Mouse (Mus musculus) CH12F3 (cell line): ENCODE data around the gene Gm4707.
"Not testable (repeated sequence)": the region's sequence is repeated elsewhere in the genome, so short reads cannot be mapped to it uniquely, and the experiment has no call there.

ENCODE experiments used
- in situ Hi-C: fragments of 300-500 bp; cut with MboI; formaldehyde crosslinking; loops from 2 replicates; pipeline ENCODE4 v1.14.3; 2020; ENCODE audit warnings: low sequenced_read_pairs

The Gm4707 gene

DNA sequence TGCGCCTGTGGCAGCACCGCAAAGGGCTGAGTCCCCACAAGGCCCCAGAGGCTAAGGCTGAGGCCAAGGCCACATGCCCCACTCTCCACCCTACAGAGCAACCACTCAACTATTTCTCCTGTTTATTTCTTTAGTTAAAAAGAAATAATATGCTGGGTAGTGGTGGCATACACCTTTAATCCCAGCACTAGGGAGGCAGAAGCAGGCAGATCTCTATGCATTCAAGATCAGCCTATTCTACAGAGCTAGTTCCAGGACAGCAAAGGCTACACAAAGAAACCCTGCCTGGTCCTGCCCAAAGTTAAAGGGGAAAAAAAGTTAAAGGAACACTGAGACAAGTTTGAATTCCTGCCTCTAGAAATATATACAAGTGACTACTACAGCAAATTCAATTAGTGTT, at the start of gene Gm4707:
Gene Gm4707 (minus strand): TSS at position 101 of the 400 bp plus-strand sequence.
- in situ Hi-C loops, result no loop called here

DNA sequence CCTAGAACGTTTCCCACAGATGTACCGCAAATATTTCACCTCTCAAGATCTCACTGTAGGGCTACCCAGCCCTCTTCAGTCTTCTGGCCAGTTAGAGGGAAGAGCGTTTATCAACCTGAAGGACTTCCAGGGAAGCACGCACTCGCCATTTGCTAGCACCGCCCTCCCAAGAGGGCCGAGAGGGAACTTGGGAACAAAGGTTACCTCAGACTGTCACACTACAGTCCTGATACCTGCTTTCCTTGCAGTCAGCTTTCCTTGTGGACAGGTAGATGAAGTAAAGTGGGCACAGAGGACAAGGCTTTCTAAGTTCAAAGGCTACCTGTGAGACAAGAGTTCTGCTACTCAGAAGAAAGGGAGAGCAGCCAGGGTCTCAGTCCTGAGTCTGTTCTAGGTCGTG, 47.1 kb upstream of the Gm4707 start:
- in situ Hi-C loops, result no loop called here

DNA sequence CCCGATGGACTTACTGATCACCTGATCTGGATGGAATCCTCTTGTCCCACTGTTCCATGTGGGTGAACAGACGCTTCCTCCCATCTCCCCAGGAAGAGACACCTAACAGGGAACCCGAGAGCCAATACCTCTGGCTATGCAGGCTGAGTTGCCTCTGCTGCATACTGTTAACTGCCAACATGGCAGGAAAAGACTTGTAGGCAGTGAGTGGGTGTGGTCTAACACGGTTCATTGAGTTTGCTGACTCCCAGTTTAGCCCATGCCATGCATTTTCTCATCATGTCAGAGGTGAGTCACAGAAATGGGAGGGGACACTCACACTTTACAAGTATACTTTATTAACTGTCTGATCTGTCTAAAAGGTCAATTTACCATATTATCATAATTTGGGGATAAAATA, 36.1 kb upstream of the Gm4707 start:
- in situ Hi-C loops, result no loop called here

DNA sequence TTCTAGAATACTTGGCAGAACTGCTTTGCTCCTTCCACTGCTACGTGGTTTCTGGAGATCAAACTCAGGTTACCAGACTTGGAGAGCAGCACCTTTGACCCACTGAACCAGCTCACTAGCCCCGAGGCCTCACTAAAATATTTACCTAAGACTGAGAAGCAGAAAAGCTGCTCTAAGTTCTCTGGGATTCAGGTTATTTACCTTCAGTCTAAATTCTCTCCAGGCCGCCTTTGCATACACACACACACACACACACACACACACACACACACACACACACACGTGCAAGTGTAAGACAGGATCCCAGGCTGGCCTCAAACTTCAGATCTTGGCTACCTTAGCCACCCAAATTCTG, 31.6 kb upstream of the Gm4707 start:
- in situ Hi-C loops, result no loop called here

DNA sequence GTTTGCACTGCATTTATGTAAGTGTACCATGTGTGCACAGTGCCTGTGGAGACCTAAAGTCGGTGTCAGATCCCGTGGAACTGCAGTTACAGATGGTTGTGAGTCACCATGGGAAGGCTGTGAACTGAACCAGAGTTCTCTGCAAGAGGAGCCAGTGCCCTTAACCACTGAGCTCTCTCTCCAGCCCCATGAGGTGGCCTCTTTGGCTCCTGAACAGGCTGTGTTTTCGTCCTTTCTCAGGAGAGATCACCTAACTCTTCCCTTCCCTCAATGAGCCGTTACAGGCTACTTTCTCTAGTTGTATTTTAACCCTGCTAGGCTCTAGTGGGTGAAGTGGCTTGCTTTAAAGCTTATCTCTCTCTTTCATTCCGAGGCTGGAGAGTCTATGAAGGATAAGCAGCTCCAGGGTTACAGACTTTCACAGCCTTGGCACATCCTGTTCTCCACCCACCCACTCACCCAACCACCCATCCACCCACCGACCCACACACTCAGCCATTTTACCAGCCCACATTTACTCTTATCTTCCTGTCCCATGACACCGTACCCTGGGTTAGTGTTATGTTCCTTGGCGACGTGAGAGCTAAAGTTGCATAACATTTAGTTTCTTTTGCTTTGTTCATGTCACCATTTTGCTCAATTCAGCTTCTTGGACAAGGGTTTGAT, 31.1 kb upstream of the Gm4707 start:
- in situ Hi-C loops, result no loop called here

DNA sequence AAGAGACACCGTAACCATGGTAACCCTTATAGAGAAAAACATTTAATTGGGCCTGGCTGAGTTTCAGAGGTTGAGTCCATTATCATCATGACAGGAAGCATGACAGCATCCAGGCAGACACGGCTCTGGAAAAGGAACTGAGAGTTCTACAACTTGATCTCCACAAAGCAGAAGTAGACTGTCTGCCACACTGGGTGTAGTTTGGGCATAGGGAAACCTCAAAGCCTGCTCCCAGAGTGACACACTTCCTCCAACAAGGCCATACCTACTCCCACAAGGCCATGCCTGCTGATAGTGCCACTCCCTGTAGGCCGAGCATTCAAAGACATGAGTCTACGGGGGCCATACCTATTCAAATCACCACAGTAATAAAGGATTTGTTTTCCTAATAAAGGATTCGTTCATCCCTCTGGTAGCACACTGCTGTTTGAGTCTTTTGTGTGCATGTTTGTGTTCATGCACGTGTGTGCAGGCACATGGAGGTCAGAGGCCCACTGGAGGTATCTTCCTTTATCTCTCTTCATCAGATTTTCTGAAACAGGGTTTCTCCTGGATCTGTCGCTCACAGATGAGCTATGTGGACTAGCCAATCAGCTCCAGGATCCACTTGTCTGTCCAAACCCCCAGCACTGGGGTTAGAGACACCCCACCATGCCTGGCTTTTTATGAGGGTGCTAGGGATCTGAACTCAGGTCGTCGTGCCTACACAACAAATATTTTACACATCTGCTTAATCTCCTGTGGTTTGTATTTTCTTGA, 30.2 kb upstream of the Gm4707 start:
- in situ Hi-C loops, result no loop called here

DNA sequence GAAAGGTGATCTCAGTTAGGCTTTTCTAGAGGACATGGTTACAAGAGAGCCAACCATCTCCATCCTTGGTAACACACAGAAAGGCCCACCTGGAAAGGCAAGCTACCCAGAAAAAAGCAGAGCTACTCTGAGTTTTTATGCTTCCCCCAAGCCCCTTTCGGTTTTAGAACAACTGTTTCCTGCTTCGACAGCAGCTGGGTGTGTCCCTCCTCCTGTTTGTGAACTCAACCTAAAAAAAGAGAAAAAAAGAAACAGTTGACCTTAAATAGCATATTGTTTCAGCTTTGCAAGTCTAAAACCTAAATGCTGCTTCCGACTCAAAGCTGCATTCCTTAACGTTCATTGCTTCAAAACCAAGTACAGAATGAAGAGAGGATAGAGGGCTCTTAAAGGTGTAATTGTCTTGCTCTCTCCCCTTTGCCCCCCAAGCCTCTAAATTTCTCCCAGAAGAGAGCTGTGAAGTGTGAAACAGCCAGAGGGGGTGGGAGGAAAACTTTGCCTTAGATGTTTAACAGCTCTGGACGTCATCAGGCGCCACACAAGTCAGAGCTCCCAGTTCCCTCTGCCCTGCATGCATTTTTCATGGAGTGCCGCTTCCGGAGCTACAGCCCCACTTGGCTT, 26.6 kb upstream of the Gm4707 start:
- in situ Hi-C loops, result no loop called here

DNA sequence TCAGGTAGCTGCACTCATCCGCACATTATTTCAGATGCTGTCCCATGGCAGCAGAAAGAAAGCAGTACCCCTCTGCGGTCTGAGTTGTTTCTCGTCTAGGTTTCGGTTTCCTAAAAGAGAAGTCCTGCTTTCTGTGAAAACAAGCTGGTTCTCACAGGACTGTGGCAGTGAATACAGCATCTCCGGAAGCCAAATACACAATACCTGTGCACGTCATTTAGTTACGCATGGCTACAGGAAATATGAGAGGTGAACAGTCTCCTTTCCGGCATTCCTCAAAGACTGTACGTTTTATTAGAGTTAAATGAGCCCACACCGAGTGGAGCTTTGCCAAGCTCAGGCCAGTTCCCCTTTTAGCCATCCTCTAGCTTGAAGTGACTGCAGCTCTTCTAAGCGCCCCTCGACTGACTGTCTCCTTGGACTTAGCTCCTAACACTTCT, 26.1 kb upstream of the Gm4707 start:
- in situ Hi-C loops, result no loop called here

DNA sequence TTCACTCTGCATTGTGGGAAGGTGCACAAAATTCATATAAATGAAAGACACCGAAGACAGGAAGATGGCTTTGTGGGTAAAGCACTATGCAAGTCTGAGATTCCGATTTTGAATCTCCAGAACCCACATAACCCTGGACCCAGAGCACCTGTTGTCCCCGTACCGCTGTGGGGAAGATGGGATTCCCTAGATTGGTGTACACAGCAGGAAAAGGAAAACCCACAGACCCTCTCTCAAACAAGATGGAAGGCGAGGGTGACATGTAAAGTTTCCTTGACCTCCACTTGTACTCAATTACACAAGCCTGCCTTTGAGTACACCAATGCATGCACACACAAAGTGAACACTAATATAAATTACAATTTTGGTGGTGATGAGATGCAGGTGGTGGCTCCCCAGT, 25.0 kb upstream of the Gm4707 start:
- in situ Hi-C loops, result no loop called here

DNA sequence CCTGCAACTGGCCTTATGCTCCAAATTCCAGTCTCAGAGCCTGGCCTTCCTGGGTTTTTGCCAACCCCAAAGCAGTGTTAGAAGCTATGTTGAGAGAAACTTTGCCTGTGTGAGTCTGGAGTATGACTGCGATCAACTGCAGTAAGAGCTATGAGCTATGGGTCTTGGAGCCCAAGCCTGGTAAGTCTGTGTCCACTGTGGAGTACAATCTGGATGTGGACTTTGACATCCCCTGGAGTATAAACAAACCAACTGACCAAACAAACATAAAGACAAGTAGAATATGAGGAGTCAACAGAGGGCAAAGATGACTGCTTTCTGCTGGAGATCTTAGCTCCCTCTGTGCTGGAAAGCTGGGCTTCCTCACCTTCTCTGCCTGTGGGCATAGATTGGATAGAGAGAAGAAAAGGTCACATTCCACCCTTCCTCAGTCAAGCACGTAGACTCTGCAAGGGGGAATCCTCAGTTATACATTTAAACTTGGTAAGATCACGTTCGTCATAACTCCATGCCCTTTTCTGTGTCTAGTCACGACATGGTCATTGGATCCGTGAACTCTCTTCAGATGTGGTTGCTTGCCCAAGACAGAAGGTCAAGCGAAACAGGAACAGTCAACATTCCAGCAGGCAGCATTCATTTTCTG, 23.8 kb upstream of the Gm4707 start:
- in situ Hi-C loops, result no loop called here

DNA sequence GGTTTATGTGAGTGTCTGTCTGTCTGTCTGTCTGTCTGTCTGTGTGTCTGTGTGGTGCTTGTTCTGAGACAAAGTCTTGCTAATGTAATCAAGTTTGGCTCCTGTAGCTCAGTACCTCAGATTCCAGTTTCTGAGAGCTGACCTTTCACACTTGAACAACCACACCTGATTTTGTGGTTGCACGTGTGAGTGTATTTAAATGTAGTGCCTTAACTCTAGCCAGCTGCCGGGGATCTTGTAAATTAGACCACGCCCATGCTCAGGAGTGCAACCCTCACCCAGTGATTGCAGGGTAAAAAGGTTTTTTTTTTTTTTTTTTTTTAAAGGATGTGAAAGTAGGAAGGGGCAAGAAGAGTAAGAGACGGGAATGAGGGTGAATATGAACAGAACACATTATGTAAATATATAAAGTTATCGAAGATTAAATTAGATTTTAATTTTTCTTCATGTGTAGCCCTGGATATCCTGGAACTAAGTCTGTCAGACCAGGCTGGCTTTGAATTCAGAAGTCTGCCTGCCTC, 19.7 kb upstream of the Gm4707 start:
- in situ Hi-C loops, result no loop called here

DNA sequence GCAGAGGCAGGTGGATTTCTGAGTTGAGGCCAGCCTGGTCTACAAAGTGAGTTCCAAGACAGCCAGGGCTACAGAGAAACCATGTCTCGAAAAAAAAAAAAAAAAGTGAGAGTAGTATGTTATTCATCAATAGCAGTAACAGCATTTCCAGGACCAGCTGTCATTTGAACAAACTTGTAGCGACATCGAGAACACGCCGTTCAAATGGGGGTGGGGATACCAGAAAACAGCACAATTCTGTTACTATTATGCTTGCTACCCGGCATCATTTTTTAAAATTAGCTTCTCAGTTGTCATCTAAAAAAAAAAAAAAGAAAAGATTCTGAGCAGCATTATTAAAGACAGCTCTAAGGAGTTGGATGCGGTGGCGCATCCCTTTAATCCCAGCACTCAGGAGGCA, 17.8 kb upstream of the Gm4707 start:
- in situ Hi-C loops, result no loop called here

DNA sequence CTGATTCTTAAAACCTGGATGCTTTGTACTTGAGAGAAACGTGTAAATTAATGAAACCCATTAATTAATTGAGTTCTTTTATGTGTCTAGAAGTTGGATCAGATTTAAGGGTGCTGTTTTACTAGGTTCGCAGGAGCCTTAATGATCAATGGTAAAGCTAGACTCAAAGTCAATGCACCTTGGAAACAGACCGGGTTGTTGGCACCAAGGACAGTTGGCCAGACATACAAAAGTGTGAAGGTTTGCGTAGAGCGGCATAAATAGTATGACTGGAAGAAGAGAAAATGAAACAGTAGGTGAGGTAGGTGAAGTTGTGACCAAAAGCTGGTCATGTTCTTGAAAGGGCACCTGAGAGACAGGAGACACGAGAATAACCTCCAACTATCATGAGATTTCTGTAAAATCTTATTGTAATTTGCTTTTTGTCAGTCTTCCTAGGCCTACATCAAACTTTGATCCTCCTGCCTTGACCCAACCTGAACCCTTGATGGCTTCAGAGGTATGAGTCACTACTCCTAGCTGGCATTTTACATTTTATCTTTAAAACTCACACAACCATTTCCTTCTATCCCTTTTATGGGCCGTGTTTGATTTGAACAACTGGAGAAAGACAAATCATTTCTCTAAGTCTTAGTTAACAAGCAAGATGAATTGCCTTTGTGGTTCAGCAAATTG, 16.8 kb upstream of the Gm4707 start:
- in situ Hi-C loops, result no loop called here

DNA sequence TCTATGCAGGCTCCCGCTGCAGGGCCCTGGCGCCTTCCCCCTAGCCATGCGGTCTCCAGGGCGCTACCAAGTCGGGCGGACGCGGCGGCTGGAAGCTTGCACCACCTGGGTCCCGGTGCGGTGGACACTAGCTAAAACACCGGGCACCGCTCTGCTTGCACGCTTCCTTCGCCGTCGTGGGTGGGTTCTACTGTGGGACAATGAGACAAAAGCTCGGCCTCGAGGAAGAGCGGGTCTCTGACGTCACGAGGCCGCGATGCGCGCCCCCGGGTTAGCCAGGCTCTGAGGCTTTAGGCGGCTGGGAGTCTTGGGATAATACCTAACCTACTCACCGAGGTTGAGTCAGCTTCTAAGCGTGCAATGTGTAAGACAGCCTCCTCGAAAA, 16.0 kb upstream of the Gm4707 start:
- in situ Hi-C loops, result no loop called here

DNA sequence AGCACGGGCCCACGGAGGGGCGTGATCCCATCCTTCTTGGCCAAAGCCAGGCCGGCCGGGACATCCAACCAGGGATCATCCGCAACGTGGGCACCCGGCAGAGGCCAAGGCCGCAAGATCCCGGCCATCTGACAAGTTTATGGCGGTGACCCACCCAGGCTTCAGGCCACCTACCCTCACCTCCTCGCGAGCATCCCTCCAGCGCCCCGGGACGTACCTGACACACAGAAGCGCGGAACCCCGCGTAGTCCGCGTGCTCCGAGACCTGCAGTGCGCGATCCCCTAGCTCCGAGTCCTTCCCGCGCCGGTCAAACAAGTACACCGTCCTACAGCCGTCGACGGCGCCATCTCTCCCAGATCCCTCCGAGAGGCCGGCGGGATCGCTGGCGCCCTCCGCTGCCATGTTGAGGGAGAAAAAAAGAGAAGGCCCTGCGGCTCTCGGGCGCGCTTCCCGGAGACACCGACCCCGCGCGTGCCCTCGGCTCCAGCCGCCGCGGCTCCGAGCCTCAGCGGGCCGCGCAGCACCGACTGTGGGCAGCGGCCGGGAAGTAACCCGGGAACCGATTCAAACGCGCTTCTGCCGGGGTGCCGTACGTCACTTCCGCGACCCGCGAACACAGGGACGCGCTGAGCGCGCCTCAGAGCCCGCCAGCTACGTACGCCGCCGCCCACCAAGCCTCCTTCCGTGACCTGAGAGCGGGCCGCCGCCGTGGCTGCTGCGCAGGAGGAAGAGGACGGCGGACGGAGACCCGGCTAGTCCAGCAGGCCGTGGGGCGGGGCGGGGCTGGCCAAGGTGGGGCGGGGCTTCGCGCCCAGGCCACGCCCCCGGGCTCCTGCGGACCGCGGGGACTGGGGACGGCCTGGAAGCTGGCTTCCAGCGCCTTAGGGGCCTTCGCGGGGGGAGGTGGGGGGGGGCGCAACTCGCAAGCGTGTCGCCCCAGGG, 15.3 kb upstream of the Gm4707 start, which contains the start of gene Smchd1:
Gene Smchd1 (minus strand): TSS at position 582 of the 943 bp plus-strand sequence.
- in situ Hi-C loops, result no loop called here

DNA sequence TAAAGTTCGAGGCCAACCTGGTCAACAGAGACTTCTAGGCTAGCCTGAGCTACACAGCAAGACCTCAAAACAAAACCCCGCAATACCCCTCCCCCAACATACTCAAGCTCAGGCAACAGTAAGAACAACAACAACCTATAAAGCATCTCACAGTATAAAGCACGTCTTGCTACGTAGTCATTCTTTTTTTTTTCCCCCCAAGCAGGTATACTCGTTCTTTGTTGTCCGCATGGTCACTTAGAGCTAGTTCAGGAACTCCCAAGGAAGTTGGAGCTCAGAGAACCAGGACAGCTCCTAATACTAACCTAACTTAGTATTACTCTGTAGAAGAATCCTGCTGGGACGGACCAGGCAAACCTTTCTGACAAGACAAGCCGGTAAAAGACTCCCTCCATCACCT, 14.4 kb upstream of the Gm4707 start:
- in situ Hi-C loops, result no loop called here

DNA sequence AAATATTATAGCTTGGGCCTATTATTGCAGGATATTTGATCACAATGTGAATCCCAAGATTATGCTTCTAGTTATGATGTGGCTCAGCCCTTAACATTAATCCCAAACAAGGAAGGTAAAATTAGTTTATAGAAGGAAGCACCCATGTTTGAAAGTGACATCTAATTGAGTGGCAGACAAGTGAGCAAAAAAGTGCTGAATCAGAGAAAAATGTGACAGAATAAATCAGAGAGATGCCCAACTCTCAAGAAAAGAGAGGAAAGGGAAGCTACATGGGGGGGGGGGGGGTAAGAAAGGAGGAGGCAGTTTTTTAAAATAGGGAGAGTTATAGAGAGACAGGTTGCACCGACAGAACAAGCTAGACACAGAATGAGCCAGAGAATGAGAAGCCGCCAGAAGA, 11.5 kb upstream of the Gm4707 start:
- in situ Hi-C loops, result no loop called here

DNA sequence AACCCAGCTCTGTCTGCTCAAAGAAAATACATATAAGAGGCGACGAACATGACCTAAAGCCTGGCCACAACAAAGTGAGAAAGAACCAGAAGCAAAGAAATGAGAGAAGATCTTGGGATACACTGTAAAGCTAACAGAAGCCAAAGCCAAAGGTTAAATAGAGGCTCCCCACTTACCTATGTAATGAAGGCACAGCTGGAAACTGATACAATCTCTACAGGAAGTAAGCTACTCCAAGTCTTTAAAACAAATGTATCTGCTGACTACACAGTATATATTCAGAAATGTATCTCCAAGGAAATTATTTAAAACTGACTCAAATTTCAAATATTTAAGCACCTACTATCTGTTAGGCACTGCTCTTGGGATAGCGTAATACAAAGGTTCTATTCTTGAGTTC, 594 bp upstream of the Gm4707 start:
- in situ Hi-C loops, result no loop called here

DNA sequence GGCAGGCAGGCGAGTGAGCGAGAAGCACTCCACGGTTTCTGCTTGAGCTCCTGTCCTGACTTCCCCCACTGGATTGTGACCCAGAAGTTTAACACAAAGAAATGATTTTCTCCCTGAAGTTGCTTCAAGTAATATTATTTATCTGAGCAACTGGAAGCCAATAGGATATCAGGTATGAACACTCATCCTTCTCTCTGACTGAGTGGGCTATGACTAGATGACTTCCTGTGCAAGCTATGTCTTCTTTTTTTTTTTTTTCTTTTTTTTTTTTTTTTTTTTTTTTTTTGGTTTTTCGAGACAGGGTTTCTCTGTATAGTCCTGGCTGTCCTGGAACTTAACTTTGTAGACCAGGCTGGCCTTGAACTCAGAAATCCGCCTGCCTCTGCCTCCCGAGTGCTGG, 2.4 kb downstream of the Gm4707 start:
- in situ Hi-C loops, result not testable (repeated sequence)

DNA sequence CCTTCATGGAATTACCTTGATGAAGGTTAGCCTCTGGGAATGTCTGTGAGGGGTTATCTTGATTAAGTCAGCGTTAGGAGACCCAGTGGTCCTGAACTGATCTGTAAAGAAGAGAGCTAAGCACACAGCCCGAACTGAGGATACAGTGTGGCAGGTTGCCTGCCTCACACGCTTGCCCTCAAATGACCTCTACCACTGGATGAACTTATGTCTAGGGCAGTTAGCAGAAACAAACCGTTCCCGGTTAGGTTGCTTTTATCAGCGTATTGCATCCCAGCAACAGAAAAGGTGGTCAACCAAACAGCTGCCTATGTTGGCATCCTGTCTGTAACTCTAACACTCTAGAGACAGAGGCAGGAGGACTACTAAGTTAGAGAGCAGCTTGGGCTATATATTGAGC, 14.5 kb downstream of the Gm4707 start:
- in situ Hi-C loops, result no loop called here
